In the genomic region with DNA sequence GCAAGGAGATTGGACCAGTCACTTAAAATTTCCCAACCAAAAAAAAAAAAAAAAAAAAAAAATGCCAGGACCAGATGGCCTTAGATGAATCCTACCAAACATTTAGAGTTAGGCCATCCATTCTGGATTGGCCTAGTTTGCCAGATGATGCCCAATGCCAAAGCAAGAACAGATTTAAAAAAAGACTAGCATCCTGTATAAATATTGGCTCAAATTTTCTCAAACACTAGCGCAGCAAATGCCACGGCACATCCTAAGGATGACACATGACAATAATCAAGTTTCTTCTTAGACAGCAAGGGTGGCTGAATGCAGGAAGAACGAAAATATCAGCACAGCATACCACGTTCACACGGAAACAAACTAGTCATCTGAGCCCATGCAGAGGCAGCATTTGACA, we compare ENCODE assay signal across 13 mouse cellular contexts.
"Had no signal": no experiment of that assay in that cellular context is flagged by ENCODE, and none has a peak within 500 bp of the region (broad histone marks: within the 10 kb centered on the region; RNA-seq: fewer than 3 reads in every experiment).

No protein-coding gene starts in this region.

- ATAC-seq: liver, embryonic 12.5 days; midbrain, embryonic 15.5 days had no signal

- H3K27me3 ChIP-seq: limb, embryonic 15.5 days; liver, embryonic 12.5 days; lung, embryonic 15.5 days; midbrain, embryonic 15.5 days; neural tube, embryonic 12.5 days had no signal

- H3K9ac ChIP-seq: limb, embryonic 15.5 days; liver, embryonic 12.5 days; lung, embryonic 15.5 days; midbrain, embryonic 15.5 days; neural tube, embryonic 12.5 days had no signal

- H3K4me3 ChIP-seq: limb, embryonic 15.5 days; liver, embryonic 12.5 days; lung, embryonic 15.5 days; midbrain, embryonic 15.5 days; neural tube, embryonic 12.5 days had no signal

- H3K36me3 ChIP-seq: midbrain, embryonic 15.5 days had no signal

- H3K9me3 ChIP-seq: limb, embryonic 15.5 days; liver, embryonic 12.5 days; lung, embryonic 15.5 days; midbrain, embryonic 15.5 days; neural tube, embryonic 12.5 days had no signal

- H3K4me1 ChIP-seq: lung, embryonic 15.5 days; midbrain, embryonic 15.5 days; neural tube, embryonic 12.5 days had no signal

- H3K27ac ChIP-seq: kidney, postnatal 0 days; limb, embryonic 15.5 days; liver, embryonic 12.5 days; lung, embryonic 15.5 days; midbrain, embryonic 15.5 days; neural tube, embryonic 12.5 days; stomach, postnatal 0 days had no signal

- DNase-seq: kidney, adult 11 months; kidney, adult 9 months; kidney, postnatal 36 days; right cerebral cortex, postnatal 25 days; thymus, adult 18-20 months; thymus, postnatal 25 days had no signal

- H3K4me2 ChIP-seq: limb, embryonic 15.5 days; liver, embryonic 12.5 days; lung, embryonic 15.5 days; midbrain, embryonic 15.5 days; neural tube, embryonic 12.5 days had no signal
